Mouse (Mus musculus) urinary bladder, postnatal 36 days (tissue): ENCODE measurements around the gene Gm21366.
"Not testable (repeated sequence)": the region's sequence is repeated elsewhere in the genome, so short reads cannot be mapped to it uniquely, and the experiment has no call there.

ENCODE experiments used
- DNase-seq, 2 experiments: peaks; one replicate each; pipeline ENCODE4 v3.0.0; 2022; ENCODE audit warnings: low spot score in 2 of 2, mixed read lengths in 1 of 2

Gene Gm21366

DNA sequence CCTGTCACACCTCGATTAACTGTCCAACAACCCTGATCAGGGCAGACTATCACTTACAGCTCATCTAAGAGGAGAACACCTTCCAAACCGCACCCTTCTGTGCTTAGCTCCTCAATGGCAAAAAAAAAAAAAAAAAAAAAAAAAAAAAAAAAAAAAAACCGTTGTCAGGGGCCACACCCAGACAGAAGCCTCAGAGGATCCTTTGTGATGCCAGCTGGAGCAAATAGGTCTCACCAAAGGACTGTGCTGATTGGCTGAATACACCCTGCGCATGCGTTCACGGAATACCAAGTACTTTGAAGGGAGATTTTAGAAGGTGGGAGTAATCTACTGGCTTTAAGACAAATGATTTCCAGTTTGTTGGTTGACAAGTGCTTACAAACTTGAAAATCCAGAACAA lies at the start of gene Gm21366:
Gm21366 (minus strand) TSS at position 101 of the 400 bp plus-strand sequence.
- not testable (repeated sequence) for DNase-seq
